Mouse (Mus musculus) bone marrow macrophage, adult 2 months (primary cell): ENCODE data around the gene H3f3b.

Experiments
- CTCF ChIP-seq: IDR thresholded peaks from 2 replicates; pipeline ENCODE4 v1.5.1; 2012; ENCODE audit warnings: low read depth, mild to moderate bottlenecking, low read length, moderate library complexity
- POLR2A ChIP-seq: IDR thresholded peaks from 2 replicates; pipeline ENCODE4 v1.6.1; 2012; ENCODE audit warnings: mild to moderate bottlenecking, low read depth, low read length, borderline replicate concordance

GRCm38 (mm10) chr11:116060596-116060995 is 32.8 kb upstream of the H3f3b start:
- TF ChIP-seq CTCF (no peak), POLR2A (no peak)
